Mouse (Mus musculus) limb, embryonic 10.5 days (tissue): ENCODE data around the gene Pde12. TPM values are rescaled to one million over a fixed set of nuclear protein-coding genes. Genes with fewer than 3 reads are reported as not detected.

Experiments used
- DNase-seq: peaks from one replicate; pipeline ENCODE4 v3.0.0-alpha.2; 2017; ENCODE audit warnings: low spot score
- H3K27ac ChIP-seq: fragments of 300-500 bp; sonication (generic); 2 replicates; pipeline ENCODE4 v1.5.1; 2016; ENCODE audit warnings: mild to moderate bottlenecking
- H3K27me3 ChIP-seq: fragments of 300-500 bp; sonication (generic); 2 replicates; pipeline ENCODE4 v1.6.1; 2016; ENCODE audit warnings: low read depth, mild to moderate bottlenecking; ENCODE audit not compliant: poor library complexity, severe bottlenecking
- H3K36me3 ChIP-seq: fragments of 300-500 bp; sonication (generic); 2 replicates; pipeline ENCODE4 v1.6.1; 2016; ENCODE audit warnings: mild to moderate bottlenecking, moderate library complexity
- H3K4me1 ChIP-seq: fragments of 300-500 bp; sonication (generic); 2 replicates; pipeline ENCODE4 v1.6.1; 2016
- H3K4me3 ChIP-seq: fragments of 300-500 bp; sonication (generic); 2 replicates; pipeline ENCODE4 v1.5.1; 2016; ENCODE audit warnings: mild to moderate bottlenecking, moderate library complexity
- H3K9me3 ChIP-seq: fragments of 300-500 bp; sonication (generic); replicated peaks from 2 replicates; pipeline ENCODE4 v1.6.1; 2016; ENCODE audit warnings: mild to moderate bottlenecking
- WGBS: fragments of 180-500 bp; shearing (Covaris S2); methylation state at CpG from one replicate; pipeline ENCODE4 v1.1.7; 2016; 5-methylcytosine and 5-hydroxymethylcytosine counted together
- microRNA-seq: library from miRNA; unstranded; fragments of <30 nt; microRNA quantifications from one replicate; pipeline ENCODE4, GENCODE M21; 2017
- polyA plus RNA-seq: library from polyadenylated mRNA; unstranded; fragments of >200 nt; fragmentation: Nextera tagmentation; extraction: Ambion mirVana; gene quantifications from 2 replicates; pipeline ENCODE4 v1.2.1, GENCODE M21; 2016

Gene Pde12
- polyA plus RNA-seq, 1 experiment from 2014 or later: 12.6 TPM

- under 1% methylated on average over 83 of the region's 83 CpGs for WGBS
These were observed 31.6 kb downstream of the Pde12 start, which contains the start of gene Arf4 for GRCm38 (mm10) chr14:26637851-26638707. Arf4 (plus strand) TSS chr14:26638074.

GRCm38 (mm10) chr14:26637025-26637850 is 32.4 kb downstream of the Pde12 start:
- WGBS: 33% methylated on average over 17 of the region's 17 CpGs
- peak; percentile 31 for DNase-seq

More at GRCm38 (mm10) chr14:26637851-26638707, 31.6 kb downstream of the Pde12 start, which contains the start of gene Arf4:
- Histone ChIP-seq H3K4me1 (peaks cover 15% of the 10 kb centered on the region), H3K36me3 (peaks cover 5% of the 10 kb centered on the region; the same call in 1 of the 2 replicates), H3K27ac (peak within 1 kb of the TSS; percentile 94), H3K27me3 (no peaks in the 10 kb centered on the region), H3K9me3 (no peaks in the 10 kb centered on the region), H3K4me3 (peak within 1 kb of the TSS; percentile 86)
- peak; percentile 96 for DNase-seq

GRCm38 (mm10) chr14:26626605-26627140 is 43.0 kb downstream of the Pde12 start:
- Histone ChIP-seq H3K9me3 (no peaks in the 10 kb centered on the region), H3K4me1 (no peaks in the 10 kb centered on the region), H3K36me3 (peaks cover 94% of the 10 kb centered on the region), H3K27me3 (no peaks in the 10 kb centered on the region), H3K4me3 (no peak overlapping the region), H3K27ac (no peak overlapping the region)
- 93% methylated on average over 5 of the region's 5 CpGs for WGBS
- DNase-seq: no peak

More at GRCm38 (mm10) chr14:26637025-26637850, 32.4 kb downstream of the Pde12 start:
- Histone ChIP-seq H3K4me3 (peak overlapping the region; percentile 86), H3K27me3 (no peaks in the 10 kb centered on the region), H3K9me3 (no peaks in the 10 kb centered on the region), H3K27ac (peak overlapping the region; percentile 94), H3K36me3 (peaks cover 7% of the 10 kb centered on the region), H3K4me1 (peaks cover 15% of the 10 kb centered on the region)

GRCm38 (mm10) chr14:26625301-26625700 is 44.4 kb downstream of the Pde12 start:
- Histone ChIP-seq H3K27me3 (no peaks in the 10 kb centered on the region), H3K4me3 (no peak overlapping the region), H3K36me3 (peaks cover 97% of the 10 kb centered on the region), H3K9me3 (no peaks in the 10 kb centered on the region), H3K4me1 (no peaks in the 10 kb centered on the region), H3K27ac (no peak overlapping the region)
- no peak for DNase-seq
- 89% methylated on average over 4 of the region's 4 CpGs for WGBS

GRCm38 (mm10) chr14:26610689-26611088 is 59.0 kb downstream of the Pde12 start:
- Histone ChIP-seq H3K4me3 (no peak overlapping the region), H3K4me1 (no peaks in the 10 kb centered on the region), H3K27ac (no peak overlapping the region), H3K36me3 (peaks cover 93% of the 10 kb centered on the region), H3K27me3 (no peaks in the 10 kb centered on the region), H3K9me3 (no peaks in the 10 kb centered on the region)
- DNase-seq: no peak
- 94% methylated on average over 4 of the region's 4 CpGs for WGBS

Small RNA genes within 50 kb of the gene (microRNA-seq; reads per million reads assigned to microRNA genes)
- 2.1 reads per million for gene Mir7672

Other genes with a start within 250 kb of the Pde12 start
- gene Slmap, start 135.0 kb downstream of the Pde12 start, polyA plus RNA-seq: 14.3 and 17.2 TPM in 2 replicates
- 32.9 and 33.2 TPM in 2 replicates for gene Dennd6a, start 96.0 kb downstream of the Pde12 start, polyA plus RNA-seq
- 464 and 513 TPM in 2 replicates for gene Arf4, start 31.8 kb downstream of the Pde12 start, polyA plus RNA-seq
- not detected in 2 replicates for gene Dnah12, start 23.4 kb upstream of the Pde12 start, polyA plus RNA-seq
- gene Asb14, start 224.7 kb upstream of the Pde12 start, polyA plus RNA-seq: 0.10 TPM in 1 of 2 replicates, not detected in the other